Mouse (Mus musculus) liver, postnatal 0 days (tissue): ENCODE results near the gene Zfp729b. TPM values are rescaled to one million over a fixed set of nuclear protein-coding genes. Genes with fewer than 3 reads are reported as not detected.

Experiments used
- ATAC-seq: fragments of 200-750 bp; cut with Nextera tagmentation; 2 replicates; pipeline ENCODE4 v1.8.0; 2017; ENCODE audit warnings: mild to moderate bottlenecking, moderate library complexity
- DNase-seq: peaks from one replicate; pipeline ENCODE4 v3.0.0-alpha.2; 2016
- H3K27ac ChIP-seq: fragments of 300-500 bp; sonication (generic); 2 replicates; pipeline ENCODE4 v1.5.1; 2014; ENCODE audit warnings: antibody characterized with exemption, moderate library complexity, mild to moderate bottlenecking, low read depth
- H3K27me3 ChIP-seq: fragments of 300-500 bp; sonication (generic); 2 replicates; pipeline ENCODE4 v1.6.1; 2014; ENCODE audit warnings: low read length, control low read depth, mixed read lengths; ENCODE audit not compliant: insufficient read depth
- H3K36me3 ChIP-seq: fragments of 300-500 bp; sonication (generic); replicated peaks from 2 replicates; pipeline ENCODE4 v1.6.1; 2014; ENCODE audit warnings: mild to moderate bottlenecking, control low read depth, low read length, moderate library complexity, mixed read lengths; ENCODE audit not compliant: insufficient read depth
- H3K4me1 ChIP-seq: fragments of 300-500 bp; sonication (generic); 2 replicates; pipeline ENCODE4 v1.6.1; 2014; ENCODE audit warnings: antibody characterized with exemption, mild to moderate bottlenecking, control low read depth; ENCODE audit not compliant: insufficient read depth
- H3K4me2 ChIP-seq: fragments of 300-500 bp; sonication (generic); 2 replicates; pipeline ENCODE4 v1.6.1; 2014; ENCODE audit warnings: low read depth, mild to moderate bottlenecking, low read length, moderate library complexity, mixed read lengths
- H3K4me3 ChIP-seq: fragments of 300-500 bp; sonication (generic); 2 replicates; pipeline ENCODE4 v1.5.1; 2014; ENCODE audit warnings: low read depth, low read length
- H3K9ac ChIP-seq: fragments of 300-500 bp; sonication (generic); replicated peaks from 2 replicates; pipeline ENCODE4 v1.6.1; 2014; ENCODE audit warnings: mild to moderate bottlenecking, moderate library complexity
- H3K9me3 ChIP-seq: fragments of 300-500 bp; sonication (generic); 2 replicates; pipeline ENCODE4 v1.6.1; 2016; ENCODE audit warnings: mild to moderate bottlenecking, control low read depth, low read length, mixed read lengths
- CTCF ChIP-seq: sonication (generic); IDR thresholded peaks from 2 replicates; pipeline ENCODE4 v1.5.1; 2016; ENCODE audit warnings: antibody characterized with exemption, low read depth
- EP300 ChIP-seq: IDR thresholded peaks from 2 replicates; pipeline ENCODE4 v1.6.1; 2016; ENCODE audit warnings: antibody characterized with exemption, low read depth, mild to moderate bottlenecking
- WGBS: fragments of 180-500 bp; shearing (Covaris S2); extraction: QIAGEN DNeasy Blood & Tissue Kit; methylation state at CpG from one replicate; pipeline ENCODE4 v1.1.7; 2014; ENCODE audit not compliant: insufficient replicate concordance; 5-methylcytosine and 5-hydroxymethylcytosine counted together
- polyA plus RNA-seq: library from polyadenylated mRNA; unstranded; fragments of >200 nt; fragmentation: Nextera tagmentation; extraction: Ambion mirVana; gene quantifications from 2 replicates; pipeline ENCODE4 v1.2.1, GENCODE M21; 2015

The Zfp729b gene
- polyA plus RNA-seq = 0.84 and 1.2 TPM in 2 replicates

DNA sequence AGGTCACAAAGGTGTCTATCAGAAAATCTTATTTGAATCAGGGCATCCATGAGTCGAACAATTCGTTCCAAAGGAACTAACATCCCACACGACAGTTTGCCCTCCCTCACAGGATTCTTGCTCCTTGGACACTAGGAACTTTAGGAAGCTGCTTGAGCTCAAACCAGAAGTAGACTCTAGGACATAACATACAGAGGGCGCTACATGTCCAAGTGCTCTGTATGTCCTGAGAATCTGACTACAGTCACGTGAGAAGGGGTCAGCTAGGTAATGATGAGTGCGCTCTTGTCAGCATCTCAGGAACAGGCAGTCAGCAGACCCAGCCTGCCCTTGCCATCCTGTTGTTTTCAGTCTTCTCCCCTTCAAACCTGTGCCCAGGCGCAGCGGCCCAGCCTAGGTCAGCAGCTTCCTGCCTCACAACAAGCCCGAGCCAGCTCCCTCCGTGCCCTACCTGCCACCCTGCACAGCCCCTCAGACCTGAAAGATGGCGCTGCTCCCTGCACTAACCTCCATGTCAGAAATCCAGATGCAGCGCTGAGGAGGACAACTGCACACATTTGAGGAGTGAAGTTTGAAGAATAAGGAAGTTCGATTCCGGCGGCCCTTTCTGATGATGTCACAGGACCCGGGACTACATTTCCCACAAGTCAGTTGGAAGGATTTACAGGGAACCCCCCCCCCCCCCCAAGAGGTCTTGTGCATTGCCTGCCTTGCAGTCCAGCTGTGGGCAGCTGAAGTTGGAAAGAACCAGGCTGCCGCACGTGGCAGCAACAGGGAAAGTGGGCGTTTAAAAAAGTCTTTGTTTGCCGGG lies at the start of gene Zfp729b:
Gene Zfp729b (minus strand): TSS at position 642 of the 811 bp plus-strand sequence.
- ATAC-seq (peak; percentile 96), DNase-seq (peak; percentile 90)
- no peaks in the 10 kb centered on the region for H3K9me3 ChIP-seq
- 2% methylated on average over 20 of the region's 20 CpGs for WGBS
- peak within 1 kb of the TSS; percentile 66 for H3K4me2 ChIP-seq
- 0 out of 2 replicates have a peak, but pooled peaks have one; percentile 55 for TF ChIP-seq EP300
- peak; percentile 69 for TF ChIP-seq CTCF
- peak within 1 kb of the TSS; percentile 89 for H3K9ac ChIP-seq
- no peaks in the 10 kb centered on the region for H3K36me3 ChIP-seq
- no peaks in the 10 kb centered on the region for H3K27me3 ChIP-seq
- peak within 1 kb of the TSS; percentile 85 for H3K4me3 ChIP-seq
- H3K27ac ChIP-seq = peak within 1 kb of the TSS; percentile 88
- peaks cover 4% of the 10 kb centered on the region; the same call in 1 of the 2 replicates for H3K4me1 ChIP-seq

- no peaks in the 10 kb centered on the region for H3K36me3 ChIP-seq
- WGBS = 45% methylated on average over 3 of the region's 3 CpGs
- no peak for DNase-seq
- no peaks in the 10 kb centered on the region for H3K9me3 ChIP-seq
- H3K4me3 ChIP-seq = no peak overlapping the region
- H3K27ac ChIP-seq = no peak overlapping the region
- H3K4me1 ChIP-seq = no peaks in the 10 kb centered on the region
- no peak for ATAC-seq
- no peak overlapping the region for H3K4me2 ChIP-seq
- no peak for TF ChIP-seq EP300
- TF ChIP-seq CTCF = no peak
- no peak overlapping the region for H3K9ac ChIP-seq
- no peaks in the 10 kb centered on the region for H3K27me3 ChIP-seq
These were observed 43.0 kb upstream of the Zfp729b start for GRCm38 (mm10) chr13:67652496-67652895.

DNA sequence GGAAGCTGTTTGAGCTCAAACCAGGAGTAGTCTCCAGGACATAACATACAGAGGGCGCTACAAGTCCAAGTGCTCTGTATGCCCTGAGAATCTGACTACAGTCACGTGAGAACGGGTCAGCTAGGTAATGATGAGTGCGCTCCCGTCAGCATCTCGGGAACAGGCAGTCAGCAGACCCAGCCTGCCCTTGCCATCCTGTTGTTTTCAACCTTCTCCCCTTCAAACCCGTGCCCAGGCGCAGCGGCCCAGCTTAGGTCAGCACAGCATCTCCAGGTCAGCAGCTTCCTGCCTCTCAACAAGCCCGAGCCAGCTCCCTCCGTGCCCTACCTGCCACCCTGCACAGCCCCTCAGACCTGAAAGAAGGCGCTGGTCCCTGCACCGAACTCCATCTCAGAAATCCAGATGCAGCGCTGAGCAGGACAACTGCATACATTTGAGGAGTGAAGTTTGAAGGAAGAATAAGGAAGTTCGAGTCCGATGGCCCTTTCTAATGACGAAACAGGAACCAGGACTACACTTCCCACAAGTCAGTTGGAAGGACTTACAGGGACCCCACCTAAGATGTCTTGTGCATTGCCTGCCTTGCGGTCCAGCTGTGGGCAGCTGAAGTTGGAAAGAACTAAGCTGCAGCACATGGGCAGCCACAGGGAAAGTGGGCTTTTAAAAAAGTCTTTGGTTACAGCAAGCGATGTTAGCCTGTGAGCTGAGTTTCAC lies 27.9 kb upstream of the Zfp729b start, which contains the start of the genes Gm49345 and Zfp729a:
Gene Gm49345 (minus strand): TSS at position 476 of the 714 bp plus-strand sequence.
Gene Zfp729a (minus strand): TSS at position 498 of the 714 bp plus-strand sequence.
- Histone ChIP-seq H3K27ac (peak within 1 kb of the TSS; percentile 77), H3K27me3 (no peaks in the 10 kb centered on the region), H3K4me2 (peak within 1 kb of the TSS; percentile 59), H3K4me1 (no peaks in the 10 kb centered on the region), H3K9ac (peak within 1 kb of the TSS; percentile 84), H3K36me3 (no peaks in the 10 kb centered on the region), H3K4me3 (peak within 1 kb of the TSS; percentile 89), H3K9me3 (no peaks in the 10 kb centered on the region)
- ATAC-seq (peak; percentile 99), DNase-seq (peak; percentile 78)
- TF ChIP-seq CTCF (peak; percentile 74), EP300 (no peak; the same call in 1 of the 2 replicates)
- under 1% methylated on average over 19 of the region's 19 CpGs for whole genome bisulfite sequencing

GRCm38 (mm10) chr13:67610108-67610507 lies 601 bp upstream of the Zfp729b start:
- H3K4me2 ChIP-seq = peak overlapping the region; percentile 66; the same call in 1 of the 2 replicates
- H3K36me3 ChIP-seq = no peaks in the 10 kb centered on the region
- H3K27me3 ChIP-seq = no peaks in the 10 kb centered on the region
- no peak overlapping the region; the same call in 1 of the 2 replicates for H3K4me3 ChIP-seq
- H3K4me1 ChIP-seq = peaks cover 4% of the 10 kb centered on the region; the same call in 1 of the 2 replicates
- TF ChIP-seq EP300 = no peak
- no peak for TF ChIP-seq CTCF
- 75% methylated on average over 4 of the region's 4 CpGs for WGBS
- DNase-seq (no peak), ATAC-seq (no peak)
- no peaks in the 10 kb centered on the region for H3K9me3 ChIP-seq
- no peak overlapping the region for H3K27ac ChIP-seq
- H3K9ac ChIP-seq = no peak overlapping the region

- no peak for ATAC-seq
- no peaks in the 10 kb centered on the region for H3K36me3 ChIP-seq
- TF ChIP-seq EP300 (no peak), CTCF (no peak)
- H3K9ac ChIP-seq = no peak overlapping the region
- no peaks in the 10 kb centered on the region for H3K9me3 ChIP-seq
- H3K27ac ChIP-seq = no peak overlapping the region
- 68% methylated on average over 5 of the region's 5 CpGs for WGBS
- no peak for DNase-seq
- no peaks in the 10 kb centered on the region for H3K27me3 ChIP-seq
- H3K4me3 ChIP-seq = no peak overlapping the region
- no peaks in the 10 kb centered on the region for H3K4me1 ChIP-seq
- H3K4me2 ChIP-seq = no peak overlapping the region
These were observed 36.8 kb downstream of the Zfp729b start for GRCm38 (mm10) chr13:67572591-67573189.
